Mouse (Mus musculus) right cerebral cortex, adult 2 months (tissue): ENCODE results near the gene Nt5dc1.
"Not testable (repeated sequence)": the region's sequence is repeated elsewhere in the genome, so short reads cannot be mapped to it uniquely, and the experiment has no call there.

ENCODE experiments used
- DNase-seq, 2 experiments: peaks; one replicate each; pipeline ENCODE4 v3.0.0; 2021 to 2022; ENCODE audit warnings: low spot score in 2 of 2

Nt5dc1 gene

DNA sequence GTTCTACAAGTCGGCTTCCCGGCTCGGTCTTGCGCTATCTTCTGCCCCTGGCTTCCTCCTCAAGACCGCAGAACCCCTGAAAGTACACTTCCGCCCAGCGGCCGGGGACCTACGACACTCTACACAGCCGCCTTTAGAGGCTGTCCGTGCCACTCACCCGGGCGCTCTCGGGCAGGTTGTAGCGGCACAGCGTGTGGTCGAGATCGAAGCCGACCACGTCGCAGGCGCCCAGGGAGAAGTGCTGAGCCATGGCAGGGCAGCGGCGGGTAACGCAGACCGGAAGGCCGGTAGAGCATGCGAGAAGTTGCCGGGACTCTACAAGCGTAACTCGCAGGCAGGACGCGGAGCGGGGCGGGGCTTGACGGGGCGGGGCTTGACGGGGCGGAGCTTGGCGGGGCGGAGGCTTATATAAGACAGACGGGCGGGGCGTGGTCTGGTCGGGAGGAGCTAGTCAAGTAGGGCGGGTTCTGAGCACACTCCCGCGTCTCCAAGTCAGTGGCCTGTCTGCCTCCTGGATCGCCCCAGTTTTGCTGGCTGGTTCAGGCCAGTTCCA is at the start of gene Nt5dc1:
Nt5dc1 (minus strand) TSS at position 349 of the 553 bp plus-strand sequence.
- peak; percentile 85 to 88 for DNase-seq

DNA sequence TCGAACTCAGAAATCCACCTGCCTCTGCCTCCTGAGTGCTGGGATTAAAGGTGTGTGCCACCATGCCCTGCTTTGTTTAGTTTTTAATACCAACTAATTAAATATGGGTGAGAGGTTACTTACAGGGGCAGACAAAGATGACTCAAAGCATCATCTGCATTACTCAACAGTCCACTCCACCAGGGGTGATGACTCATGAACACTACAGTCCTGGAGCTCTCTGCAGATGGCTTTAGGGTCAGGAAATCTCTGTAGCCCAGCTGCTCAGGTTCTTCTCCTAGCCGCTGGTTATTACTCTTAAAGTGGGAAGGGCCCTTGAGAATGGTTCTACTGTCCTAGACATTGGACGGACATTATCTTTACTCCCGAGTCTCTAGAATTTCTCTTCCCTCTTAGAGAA is 46.0 kb upstream of the Nt5dc1 start:
- no peak for DNase-seq

DNA sequence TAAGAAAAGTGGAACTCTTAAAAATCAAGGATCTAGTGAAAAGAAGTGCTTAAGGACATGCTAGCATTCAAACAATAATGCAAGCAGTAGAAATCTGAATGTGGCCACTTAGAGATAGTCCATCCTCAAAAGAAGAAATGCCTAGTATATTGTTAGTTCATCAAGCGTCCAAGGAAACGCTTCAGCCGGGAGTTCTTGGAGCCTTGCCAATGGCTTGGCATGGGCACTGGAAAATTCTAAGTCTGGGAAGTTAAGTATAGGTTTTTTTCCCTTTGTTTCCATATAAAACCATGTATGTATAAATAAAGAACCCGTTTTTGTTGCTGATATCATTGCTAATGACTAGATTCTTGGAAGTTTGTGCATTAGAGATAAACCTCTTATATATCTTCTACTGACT is 43.1 kb upstream of the Nt5dc1 start:
- no peak for DNase-seq

DNA sequence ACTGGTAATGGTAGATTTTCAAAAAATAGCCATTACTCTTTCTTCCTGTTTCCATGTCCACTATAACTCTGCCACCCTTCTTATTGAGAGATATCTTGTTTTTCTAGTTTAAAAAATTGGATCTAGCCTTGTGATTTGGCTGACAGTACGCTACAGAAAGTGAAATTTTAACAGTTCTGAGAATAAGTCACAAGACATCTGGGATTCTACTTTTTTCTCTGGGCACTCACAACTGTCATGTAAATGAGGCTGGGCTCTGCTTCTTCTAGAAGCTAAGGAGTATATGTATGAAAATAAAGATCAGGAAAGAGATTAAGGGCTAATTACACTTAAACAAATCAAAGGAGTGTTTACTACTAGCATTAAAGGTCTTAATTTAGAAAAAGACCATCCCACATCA is 31.1 kb upstream of the Nt5dc1 start:
- DNase-seq, result no peak

DNA sequence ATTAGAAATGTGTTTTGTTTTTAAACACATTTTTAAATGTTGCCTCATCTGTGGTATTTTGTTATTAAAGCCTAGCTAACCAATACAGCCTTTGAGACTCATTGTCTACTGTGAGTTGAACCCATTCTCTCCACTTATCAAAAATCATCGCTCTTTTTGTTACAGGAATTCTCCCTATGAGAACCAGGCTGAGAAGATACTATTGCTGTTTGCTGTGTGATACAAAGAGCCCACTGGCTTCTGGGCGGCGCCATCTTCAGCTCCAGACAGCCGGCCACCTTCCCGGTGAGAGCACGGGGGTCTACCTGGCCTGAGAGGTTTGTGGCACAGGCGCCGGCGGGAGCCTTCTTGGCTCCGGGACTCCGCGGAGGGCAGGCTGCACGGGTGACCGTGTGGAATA is 15.8 kb upstream of the Nt5dc1 start:
- DNase-seq, result not testable (repeated sequence)

DNA sequence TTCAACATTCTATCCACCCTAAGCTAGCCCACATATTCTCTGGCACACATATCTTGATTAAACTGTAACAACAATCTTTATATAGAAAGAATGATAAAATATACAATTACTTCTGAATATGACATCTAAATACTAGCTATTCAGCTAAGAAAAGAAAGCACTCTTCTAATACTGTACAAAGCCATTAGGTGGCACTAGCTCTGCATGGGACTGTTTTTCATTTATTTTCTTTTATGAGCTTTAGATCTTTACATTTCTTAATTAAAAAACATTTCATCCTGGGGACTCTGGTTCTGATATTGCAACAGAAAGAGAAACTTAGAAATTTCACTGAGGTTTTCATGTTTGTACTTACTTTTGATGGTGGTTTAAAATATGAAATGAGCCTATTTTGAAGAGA is 13.4 kb upstream of the Nt5dc1 start:
- no peak for DNase-seq

DNA sequence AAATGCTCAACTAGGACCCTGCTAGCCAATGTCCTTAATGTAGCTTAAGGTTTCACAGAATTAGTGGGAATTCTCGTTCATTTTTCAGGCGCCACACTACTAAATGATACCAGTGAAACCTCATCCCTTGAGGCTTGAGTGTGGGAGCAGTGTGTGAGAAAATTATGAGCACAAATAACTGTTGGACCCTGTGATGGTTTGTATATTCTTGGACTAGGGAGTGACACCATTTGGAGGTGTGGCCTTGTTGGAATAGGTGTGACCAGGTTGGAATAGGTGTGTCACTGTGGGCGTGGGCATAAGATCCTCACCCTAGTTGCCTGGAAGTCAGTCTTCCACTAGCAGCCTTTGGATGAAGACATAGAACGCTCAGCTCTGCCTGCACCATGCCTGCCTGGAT is 442 bp upstream of the Nt5dc1 start:
- not testable (repeated sequence) for DNase-seq

DNA sequence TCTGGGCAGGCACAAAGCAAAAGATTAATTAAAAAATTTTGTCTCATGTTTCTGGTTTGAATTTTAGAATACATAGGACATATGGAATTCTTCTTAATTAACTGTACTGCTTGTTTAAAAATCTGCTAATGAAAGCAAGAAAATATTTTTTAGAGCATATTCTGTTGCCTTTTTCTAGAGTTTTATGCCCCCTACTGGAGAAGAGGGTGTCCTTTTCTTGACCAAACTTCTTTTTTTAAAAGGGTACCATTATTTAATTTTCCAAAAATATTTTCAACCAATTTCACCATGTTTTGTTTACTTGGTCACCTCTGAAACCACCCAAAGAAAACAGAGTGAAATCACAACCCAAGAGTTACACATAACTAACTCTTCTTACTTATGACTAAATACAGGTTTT is 19.1 kb downstream of the Nt5dc1 start:
- DNase-seq, result no peak

DNA sequence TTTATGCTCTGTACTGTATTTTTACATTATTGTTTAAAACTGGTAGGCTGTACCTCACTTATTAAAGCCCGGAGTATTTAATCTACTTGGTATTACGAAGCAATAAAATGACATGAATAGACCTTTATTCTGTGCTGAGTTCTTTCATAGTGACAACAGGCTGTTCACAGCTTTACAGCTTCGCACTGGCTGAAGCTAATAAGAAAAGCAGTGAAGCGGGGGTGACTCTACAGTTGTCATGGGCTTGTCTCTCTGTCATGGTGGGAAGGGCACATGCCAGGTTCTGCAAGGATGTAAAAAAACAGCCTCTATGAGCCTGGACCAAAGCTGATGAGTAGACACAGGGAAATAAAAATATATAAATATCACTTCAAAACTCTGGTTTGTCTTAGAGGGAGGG is 21.4 kb downstream of the Nt5dc1 start:
- DNase-seq, result no peak

DNA sequence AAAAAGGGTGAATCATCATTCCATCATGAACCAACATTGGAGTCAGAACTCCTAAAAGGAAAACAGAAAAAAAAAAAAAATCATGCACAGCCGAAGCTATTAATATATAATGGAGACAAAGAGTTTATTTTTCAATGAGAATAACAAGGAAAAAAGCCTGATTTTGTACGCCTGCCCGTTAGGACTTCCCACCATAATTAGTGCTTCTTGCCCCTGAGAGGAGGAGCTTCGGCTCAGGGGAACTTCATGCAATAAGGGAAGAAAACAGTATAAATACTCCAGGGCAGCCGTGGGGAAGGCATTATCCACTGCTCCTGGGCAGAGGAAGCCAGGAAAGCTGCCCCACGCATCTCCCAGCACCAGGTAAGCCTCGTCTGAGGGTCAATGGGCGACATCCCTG is 28.7 kb downstream of the Nt5dc1 start, which contains the start of gene Col10a1:
Col10a1 (plus strand) TSS at position 301 of the 400 bp plus-strand sequence.
- no peak for DNase-seq

DNA sequence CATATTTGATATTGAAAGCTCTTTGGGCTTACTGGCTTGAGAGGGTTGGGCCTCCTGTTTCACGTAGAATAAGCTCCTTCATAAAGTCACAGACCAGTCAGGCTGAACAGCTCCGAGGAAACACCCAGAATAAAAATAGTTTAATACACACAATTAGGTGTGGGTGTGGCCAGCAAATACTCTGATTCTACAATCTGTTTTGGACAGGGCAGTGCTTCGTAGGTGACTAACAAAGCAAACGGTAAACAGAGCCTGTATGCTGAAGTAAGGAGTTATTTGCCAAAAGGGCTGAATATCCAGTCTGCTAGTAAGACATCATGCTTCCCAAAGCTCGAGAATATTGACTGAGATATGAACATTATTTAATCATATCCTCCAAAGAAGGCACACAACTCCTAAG is 32.7 kb downstream of the Nt5dc1 start:
- DNase-seq, result no peak

DNA sequence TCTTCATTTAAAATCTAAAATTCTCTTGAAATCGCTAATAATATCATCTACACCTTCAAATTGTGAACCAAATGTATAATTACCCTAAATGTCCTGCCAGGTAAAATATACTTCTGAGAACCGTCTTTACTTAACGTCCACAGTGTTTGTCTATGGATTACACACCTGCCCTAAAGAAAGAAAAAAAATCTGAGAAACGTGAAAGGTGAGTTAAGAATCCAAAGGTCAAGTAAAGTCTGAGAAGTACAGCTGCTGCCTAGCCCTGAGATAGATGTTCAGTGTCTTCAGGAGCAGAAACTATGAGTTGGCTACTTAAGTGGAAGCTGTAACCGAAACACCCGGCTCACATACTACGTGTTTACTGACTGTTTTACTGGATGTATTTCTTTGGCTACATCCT is 45.0 kb downstream of the Nt5dc1 start:
- DNase-seq, result no peak

DNA sequence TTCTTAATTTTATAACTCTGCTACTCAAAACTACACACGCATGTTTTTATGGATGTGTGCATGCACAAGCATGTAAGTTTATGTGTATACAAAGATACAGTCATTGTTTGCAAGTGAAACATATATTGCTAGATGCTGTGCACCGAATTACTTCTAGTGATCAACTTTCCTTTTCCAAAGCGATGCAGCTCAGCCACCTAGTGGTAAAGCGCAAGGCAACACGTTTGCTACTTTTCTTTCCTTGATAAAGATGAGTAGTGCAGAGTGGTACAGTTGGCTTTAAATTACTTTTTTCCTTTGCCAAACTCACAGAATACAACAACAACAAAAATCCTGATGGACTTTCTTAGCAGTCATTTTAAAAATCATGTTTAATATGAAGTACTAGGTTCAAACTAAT is 50.2 kb downstream of the Nt5dc1 start:
- peak in 1 of 2 experiments; percentile 25 for DNase-seq

DNA sequence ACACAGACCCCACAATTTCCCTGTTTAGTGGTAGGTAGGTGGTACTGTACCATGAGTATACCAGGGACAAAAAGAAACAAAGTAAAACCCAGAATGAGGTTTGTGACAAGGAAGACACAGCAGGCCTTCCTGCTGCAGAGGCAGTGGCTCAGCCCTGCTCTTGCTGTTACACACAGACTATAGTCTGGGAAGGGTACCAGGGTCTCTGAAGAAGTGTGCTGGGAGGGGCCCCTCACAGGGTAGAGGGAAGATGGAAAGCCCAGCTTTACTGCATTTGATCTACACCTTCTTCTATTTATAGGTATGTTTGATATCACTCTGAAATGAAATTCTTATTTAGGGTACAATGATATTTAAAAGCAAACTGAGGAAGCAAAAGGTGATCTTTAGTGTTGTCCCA is 54.6 kb downstream of the Nt5dc1 start:
- DNase-seq, result no peak

DNA sequence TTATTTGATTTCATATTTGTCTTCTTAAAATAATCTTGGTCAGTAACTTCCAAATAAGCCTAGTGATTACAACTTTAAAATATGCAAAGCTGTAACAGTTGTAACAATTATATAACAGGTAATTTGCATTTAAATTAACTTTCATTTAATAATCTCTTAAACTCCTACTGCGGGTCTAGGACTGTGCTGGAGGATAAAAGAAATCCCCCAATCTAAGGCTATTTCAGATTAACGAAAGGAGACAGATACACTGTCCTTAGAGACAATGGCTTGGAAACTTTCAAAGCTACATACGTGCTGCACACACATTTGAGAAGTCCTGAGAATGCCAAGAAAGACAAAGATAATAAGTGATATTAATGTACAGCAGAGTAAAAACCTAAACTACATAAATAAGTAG is 60.1 kb downstream of the Nt5dc1 start:
- no peak for DNase-seq

DNA sequence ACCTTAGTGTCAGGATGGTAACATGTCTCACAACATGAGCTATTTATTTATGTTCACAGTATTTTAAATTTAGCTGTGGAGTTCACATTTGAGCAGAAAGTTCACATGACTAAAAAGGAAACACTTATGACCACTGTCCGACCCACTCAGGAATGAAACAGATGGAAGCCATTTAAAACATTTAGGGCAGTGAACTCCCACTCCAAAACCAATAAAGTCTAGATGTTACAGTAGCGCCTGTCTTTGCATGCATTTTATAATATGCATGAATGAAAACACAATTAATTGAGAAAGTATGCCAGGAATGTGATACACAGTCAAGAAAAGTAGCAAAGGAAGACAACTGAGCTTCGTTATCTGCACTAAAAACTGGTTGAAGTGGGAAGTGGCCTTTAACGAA is 66.2 kb downstream of the Nt5dc1 start:
- no peak for DNase-seq

DNA sequence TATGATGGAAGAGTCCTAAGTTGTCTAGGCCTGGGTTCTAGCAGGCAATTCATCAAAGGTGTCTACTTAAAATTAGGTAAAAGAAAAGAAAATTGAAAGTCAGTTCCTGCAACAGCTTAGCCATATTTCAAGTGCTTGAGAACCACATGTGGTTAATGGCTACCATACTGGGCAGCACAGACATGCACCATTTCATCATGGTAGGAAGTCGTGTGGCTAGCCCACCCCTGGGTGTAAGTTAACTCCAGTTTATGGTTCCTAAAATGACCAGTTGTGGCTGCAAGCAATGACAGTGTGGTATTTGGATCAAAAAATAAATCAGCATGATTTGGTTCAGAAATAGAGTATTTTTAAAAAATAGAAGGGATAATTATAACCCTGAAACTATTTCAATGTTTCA is 76.5 kb downstream of the Nt5dc1 start:
- DNase-seq, result no peak

DNA sequence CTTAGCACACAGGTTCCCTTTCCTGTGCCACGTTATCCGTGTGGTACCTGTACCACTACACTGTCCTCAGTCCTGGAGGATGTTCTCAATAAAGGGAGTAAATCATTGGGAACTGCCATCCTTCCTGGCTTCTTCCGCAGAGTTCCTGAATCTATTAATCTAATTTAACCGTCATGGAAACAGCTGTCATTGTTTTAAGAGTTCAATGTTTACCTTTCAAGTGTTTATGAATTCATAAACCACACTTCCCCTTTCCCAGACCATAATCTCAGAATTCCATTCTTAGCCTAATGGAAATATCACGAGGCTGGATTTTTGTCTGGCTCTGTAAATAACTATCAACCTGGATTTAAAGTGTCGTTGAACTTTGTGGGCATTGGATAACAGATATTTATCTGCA is 77.3 kb downstream of the Nt5dc1 start:
- no peak for DNase-seq

DNA sequence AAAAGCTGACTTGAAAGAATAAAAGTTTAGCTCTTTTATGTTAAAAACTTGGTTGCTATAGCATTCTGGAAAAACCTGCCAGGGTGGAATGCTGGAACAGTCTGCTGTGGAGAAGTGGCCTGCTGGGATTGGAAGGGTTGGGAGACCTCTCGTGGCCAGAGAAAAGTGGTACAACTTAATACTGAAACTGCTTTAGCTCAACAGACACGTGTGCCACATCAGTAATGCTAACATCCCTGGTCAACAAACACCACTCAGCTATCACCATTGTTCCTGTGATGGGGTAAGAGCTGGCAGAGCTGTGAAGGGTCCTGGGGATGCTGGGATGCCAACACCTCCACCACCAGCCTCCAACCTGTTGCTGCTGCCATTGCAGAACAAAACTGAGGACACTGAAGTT is 90.0 kb downstream of the Nt5dc1 start:
- peak; percentile 59 to 71 for DNase-seq

DNA sequence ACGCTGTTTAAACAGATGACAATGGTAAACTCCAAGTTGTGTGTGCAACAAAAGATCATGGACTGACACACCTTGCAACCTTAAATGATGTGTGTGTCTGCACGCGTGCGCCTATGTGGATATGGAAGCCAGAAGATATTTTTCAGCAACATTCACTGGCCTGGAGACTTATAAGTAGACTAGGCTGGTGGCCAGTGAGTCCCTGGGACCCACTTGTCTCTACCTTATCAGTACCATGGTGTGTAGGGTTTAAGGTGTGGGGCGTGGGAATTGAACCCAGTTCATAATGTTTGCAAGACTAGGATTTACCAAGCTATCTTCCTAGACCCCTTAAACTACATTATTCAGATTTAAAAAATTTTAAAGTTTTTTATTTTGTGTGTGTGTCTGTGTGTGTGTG is 91.2 kb downstream of the Nt5dc1 start:
- no peak for DNase-seq

DNA sequence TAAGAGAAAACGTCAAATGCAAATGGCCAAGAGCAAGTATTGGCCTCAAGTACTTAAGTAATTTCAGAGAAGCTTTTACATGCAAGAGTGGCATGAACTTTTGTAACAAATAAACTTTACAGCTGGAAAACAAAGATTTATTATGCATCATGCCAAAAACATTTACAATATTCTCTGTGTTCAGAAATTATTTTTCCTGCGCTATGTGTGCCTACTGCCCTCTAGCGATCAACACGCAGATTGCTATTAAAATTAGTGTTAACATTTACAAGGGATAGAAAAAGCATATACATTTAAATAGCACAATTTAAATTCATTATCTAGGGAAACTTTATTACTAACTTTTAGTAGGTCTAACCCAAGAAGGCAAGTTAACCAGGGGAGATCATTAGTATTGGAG is 91.7 kb downstream of the Nt5dc1 start:
- no peak for DNase-seq

DNA sequence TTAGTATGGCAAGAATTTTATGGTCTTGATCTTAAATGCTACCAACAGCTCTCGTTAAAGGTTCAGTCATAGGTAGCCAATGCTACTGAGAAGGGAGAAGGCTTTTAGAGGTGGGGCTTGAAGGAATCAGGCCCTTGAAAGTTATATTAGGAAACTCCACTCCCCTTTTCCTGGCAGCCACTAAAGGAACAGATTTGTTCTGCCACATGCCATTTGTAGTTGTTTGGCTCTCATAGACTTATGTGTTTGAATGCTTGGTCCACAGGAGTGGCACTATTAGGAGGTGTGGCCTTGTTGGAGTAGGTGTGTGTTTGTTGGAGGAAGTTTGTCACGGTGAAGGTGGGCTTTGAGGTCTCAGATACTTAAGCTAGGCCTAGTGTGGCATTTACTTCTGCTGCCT is 97.5 kb downstream of the Nt5dc1 start:
- no peak for DNase-seq

DNA sequence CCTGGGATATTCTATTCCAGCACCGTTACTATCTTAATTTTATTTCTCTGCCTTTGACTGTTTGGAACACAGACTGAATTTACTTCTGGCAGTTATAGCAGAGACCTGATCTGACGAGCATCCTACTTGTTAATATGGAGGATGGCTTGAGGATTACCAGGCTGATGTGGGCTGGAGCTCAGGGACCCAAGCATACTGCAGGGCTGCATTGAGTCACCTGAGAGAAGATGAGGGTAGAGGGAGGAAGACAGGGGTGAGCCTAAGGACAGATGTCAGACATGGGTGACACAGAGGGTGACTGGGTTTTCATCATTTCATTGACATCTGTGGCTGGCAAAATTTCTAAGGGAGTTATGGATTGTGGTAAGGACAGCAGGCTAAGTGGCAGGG is 101.1 kb downstream of the Nt5dc1 start:
- no peak for DNase-seq

DNA sequence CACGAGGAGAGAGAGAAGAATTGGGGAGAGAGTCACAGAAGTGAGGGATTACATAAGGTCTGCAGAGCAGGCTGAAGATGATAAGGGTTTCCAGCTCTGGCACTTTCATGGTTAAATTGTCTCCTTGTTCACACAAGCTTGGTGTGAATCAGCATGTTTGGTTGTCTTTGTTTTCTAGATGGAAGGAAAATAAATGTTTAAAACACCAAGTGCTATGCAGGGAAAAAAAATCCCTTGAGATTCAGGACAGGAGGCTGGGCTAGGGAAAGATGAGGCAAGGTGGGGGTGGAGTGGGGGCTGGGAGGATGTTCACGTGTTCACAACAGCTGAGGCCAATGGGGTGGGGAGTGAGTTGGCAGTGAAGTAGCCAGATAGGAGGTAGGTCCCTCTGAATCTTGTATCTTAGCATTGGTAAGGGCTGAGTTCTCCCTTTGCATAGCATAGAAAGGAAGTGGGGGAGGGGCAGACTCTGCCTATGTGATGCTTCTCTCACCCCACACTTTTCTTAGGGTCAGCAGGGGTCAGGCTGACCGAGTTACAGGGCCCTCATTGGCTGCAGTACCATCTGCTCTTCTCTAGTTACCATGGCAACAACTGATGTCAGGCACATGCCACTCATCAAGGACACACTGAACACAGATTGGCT is 101.7 kb downstream of the Nt5dc1 start:
- peak; percentile 71 to 72 for DNase-seq
